Mouse (Mus musculus) neural tube, embryonic 14.5 days (tissue): ENCODE measurements around the gene Cyp2d22. TPM values are rescaled to one million over a fixed set of nuclear protein-coding genes. Genes with fewer than 3 reads are reported as not detected.

Source experiments
- microRNA-seq: library from miRNA; unstranded; fragments of <30 nt; microRNA quantifications from one replicate; pipeline ENCODE4, GENCODE M21; 2016
- polyA plus RNA-seq: library from polyadenylated mRNA; unstranded; fragments of >200 nt; fragmentation: Nextera tagmentation; extraction: Ambion mirVana; gene quantifications from 2 replicates; pipeline ENCODE4 v1.2.1, GENCODE M21; 2014

The Cyp2d22 gene
- polyA plus RNA-seq, 1 experiment from 2014 or later = 0.99 TPM

Small RNA genes lying within 50 kb of the gene (microRNA-seq; reads per million reads assigned to microRNA genes)
- not detected for gene Gm25990
- gene Gm27331 = not detected
- not detected for gene Mir7684

Other genes starting within 250 kb of the Cyp2d22 start
- 141 and 164 TPM in 2 replicates for gene Srebf2, start 233.1 kb downstream of the Cyp2d22 start, polyA plus RNA-seq
- 2.9 and 6.9 TPM in 2 replicates for gene Shisa8, start 167.4 kb downstream of the Cyp2d22 start, polyA plus RNA-seq
- gene Tnfrsf13c, start 155.9 kb downstream of the Cyp2d22 start, polyA plus RNA-seq = 0.32 and 1.4 TPM in 2 replicates
- 11.2 and 12.0 TPM in 2 replicates for gene Cenpm, start 135.5 kb downstream of the Cyp2d22 start, polyA plus RNA-seq
- 6.5 and 13.3 TPM in 2 replicates for gene 1500009C09Rik, start 127.9 kb downstream of the Cyp2d22 start, polyA plus RNA-seq
- gene Sept3, start 105.4 kb downstream of the Cyp2d22 start, polyA plus RNA-seq = 395 and 439 TPM in 2 replicates
- 0.28 TPM in 1 of 2 replicates, not detected in the other for gene Wbp2nl, start 81.3 kb downstream of the Cyp2d22 start, polyA plus RNA-seq
- gene Naga, start 41.3 kb downstream of the Cyp2d22 start, polyA plus RNA-seq = 27.1 and 34.9 TPM in 2 replicates
- 0.87 and 2.4 TPM in 2 replicates for gene Pheta2, start 41.3 kb downstream of the Cyp2d22 start, polyA plus RNA-seq
- 351 and 392 TPM in 2 replicates for gene Smdt1, start 41.3 kb downstream of the Cyp2d22 start, polyA plus RNA-seq
- gene Ndufa6, start 25.9 kb downstream of the Cyp2d22 start, polyA plus RNA-seq = 391 and 432 TPM in 2 replicates
- gene Cyp2d11, start 13.8 kb upstream of the Cyp2d22 start, polyA plus RNA-seq = not detected in 2 replicates
- not detected in 2 replicates for gene Cyp2d10, start 26.9 kb upstream of the Cyp2d22 start, polyA plus RNA-seq
- not detected in 2 replicates for gene Cyp2d9, start 53.2 kb upstream of the Cyp2d22 start, polyA plus RNA-seq
- not detected in 2 replicates for gene Cyp2d12, start 174.8 kb upstream of the Cyp2d22 start, polyA plus RNA-seq
- gene Cyp2d34, start 240.7 kb upstream of the Cyp2d22 start, polyA plus RNA-seq = not detected in 2 replicates